Mouse (Mus musculus) kidney, adult 8-10 months (tissue): ENCODE data around the gene Pnpla3.
A peak's percentile ranks its signal among the peaks of the same experiment; 100 is the strongest.
"Not testable (repeated sequence)": the region's sequence is repeated elsewhere in the genome, so short reads cannot be mapped to it uniquely, and the experiment has no call there.

Experiments
- DNase-seq, 2 experiments: peaks; one replicate each; pipeline ENCODE4 v3.0.0; 2022

The Pnpla3 gene

DNA sequence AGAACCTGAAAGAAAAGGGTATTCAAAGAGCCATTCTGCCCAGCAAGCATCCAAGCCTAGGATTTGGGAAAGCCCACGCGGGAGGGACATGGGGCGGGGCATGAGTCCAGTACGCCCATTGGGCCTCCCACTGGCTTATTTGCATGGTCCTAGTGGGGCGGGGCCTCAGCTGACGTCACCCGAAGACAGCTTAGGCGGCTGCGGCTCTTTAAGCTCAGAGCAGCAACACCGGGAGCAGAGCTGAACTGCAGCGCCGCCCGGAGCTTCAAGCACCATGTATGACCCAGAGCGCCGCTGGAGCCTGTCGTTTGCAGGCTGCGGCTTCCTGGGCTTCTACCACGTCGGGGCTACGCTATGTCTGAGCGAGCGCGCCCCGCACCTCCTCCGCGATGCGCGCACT, at the start of gene Pnpla3:
Gene Pnpla3 (plus strand): TSS at position 238 of the 400 bp plus-strand sequence.
- DNase-seq: peak; percentile 93 to 97

DNA sequence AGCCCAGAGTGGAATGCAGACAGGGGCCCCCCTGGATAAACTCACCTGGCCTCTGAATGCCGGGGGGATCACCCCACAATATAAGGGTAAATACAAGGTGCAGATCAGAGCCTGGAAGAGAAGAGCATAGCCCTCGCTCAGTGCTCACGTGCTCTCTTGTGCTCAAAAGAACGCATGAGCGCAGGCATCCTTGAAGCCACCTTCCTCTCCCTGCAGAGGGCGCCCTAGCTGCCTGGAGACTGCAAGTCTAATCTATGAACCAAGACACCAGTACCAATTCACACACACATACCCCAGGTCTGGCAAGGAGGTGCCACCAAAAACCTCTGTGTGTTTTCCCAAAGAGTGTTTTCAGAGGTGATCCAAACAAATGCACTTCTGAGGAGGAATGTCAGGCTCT, 47.0 kb upstream of the Pnpla3 start:
- peak in 1 of 2 experiments; percentile 9 for DNase-seq

GRCm38 (mm10) chr15:84121036-84121435, 46.6 kb upstream of the Pnpla3 start:
- no peak for DNase-seq

DNA sequence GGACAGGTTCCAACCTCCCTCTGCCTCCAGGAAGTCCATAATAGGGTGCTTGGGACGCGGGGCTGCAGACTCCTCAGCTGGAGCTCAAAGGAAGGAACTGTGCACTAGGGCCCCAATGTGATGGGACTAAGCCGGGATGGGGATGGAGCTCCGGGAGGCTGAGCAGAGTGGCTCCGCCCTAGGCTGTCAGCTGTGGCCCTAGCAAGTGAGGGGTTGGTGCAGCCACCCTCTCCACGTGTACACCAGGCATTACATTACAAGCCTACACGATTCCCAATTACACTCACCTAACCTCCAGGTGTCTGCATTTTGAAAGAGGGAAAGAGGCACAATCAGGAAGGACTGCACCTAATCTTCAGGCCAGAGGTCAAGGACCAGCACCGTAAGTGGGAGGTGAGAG, 44.6 kb upstream of the Pnpla3 start, which contains the start of gene Pnpla5:
Gene Pnpla5 (minus strand): TSS at position 101 of the 400 bp plus-strand sequence.
- DNase-seq: no peak

DNA sequence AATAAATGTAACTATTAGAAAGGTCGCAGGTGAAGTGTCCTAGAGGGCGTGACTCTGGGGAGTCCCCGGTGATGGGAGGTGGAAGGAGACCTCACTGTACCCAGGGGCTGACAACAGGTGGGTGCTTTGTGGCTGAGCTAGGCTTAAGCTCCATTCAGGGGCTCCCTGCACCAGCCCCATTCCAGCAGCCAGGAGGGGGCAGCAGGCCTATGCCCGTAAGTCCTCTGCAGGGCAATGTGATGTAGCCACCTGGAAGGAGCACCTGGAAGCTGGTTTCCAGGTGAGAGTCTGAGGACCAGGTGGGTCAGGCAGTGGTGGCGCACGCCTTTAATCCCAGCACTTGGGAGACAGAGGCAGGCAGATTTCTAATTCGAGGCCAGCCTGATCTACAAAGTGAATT, 43.6 kb upstream of the Pnpla3 start:
- DNase-seq: no peak

- DNase-seq: no peak
These were observed 41.2 kb upstream of the Pnpla3 start for GRCm38 (mm10) chr15:84126447-84126846.

GRCm38 (mm10) chr15:84126871-84127270, 40.8 kb upstream of the Pnpla3 start:
- DNase-seq: no peak

DNA sequence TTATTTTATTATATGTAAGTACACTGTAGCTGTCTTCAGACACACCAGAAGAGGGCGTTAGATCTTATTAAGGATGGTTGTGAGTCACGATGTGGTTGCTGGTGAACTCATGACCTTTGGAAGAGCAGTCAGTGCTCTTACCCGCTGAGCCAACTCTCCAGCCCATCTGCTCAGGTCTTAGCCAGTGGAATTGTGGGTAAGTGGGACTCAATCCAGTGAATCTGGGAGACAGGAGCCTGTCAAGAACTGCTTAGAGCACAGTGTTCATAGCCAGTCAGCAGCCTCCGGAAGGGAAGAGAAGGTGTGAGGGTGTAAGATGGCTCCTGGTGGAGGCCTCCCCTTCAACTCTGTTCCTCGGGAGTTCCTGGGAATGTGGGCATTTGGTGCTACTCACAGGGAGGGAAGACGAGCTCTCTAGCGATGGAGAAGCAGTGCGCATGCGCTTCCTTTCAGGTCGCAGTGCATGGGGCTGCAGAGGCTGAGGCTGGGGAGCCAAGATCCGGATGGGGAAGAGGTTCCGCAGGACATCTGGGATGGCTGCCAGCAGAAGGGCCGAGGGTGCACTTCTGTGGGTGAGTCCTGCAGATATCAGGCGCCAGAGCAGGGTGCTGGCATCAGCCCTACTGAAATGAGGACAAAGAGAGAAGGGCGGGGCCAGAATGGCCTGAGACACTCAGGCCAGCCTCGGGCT, 36.4 kb upstream of the Pnpla3 start:
- peak in 1 of 2 experiments; percentile 7 for DNase-seq

DNA sequence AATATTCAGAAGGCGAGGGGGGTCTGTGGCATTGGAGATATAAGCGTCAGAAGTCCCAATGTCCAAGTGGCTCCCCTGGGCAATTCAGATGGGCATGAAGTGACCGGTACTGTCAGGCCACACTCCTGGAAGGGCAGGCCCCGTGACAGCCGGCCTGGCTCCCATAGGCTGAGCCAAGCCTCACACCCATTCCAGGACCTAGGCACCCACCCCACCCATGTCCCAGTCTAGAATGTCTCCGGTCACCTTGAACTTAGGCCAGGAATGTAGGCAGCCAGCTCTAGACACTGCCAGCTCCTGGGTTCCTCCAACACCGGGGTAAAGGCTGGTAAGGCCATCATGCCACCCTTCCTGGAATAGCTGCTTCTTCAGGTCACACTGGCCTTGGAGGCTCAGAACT, 35.7 kb upstream of the Pnpla3 start:
- no peak for DNase-seq

GRCm38 (mm10) chr15:84133440-84133839, 34.2 kb upstream of the Pnpla3 start:
- no peak for DNase-seq

DNA sequence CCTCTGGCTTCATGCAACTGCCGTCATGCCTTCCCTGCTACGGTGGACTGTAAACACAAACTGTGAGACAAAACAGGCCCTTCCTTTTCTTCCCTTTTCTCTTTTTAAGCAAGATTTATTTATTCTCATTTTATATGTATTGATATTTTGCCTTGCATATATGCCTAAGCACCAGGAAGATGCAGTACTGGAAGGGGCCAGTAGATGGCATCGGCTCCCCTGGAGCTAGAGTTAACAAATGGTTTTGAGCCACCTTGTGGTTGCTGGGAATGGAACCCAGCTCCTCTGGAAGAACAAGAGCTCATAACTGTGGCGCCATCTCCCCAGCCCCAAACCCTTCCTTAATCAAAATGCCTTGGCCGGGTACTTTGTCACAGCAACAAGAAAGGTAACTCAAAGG, 32.2 kb upstream of the Pnpla3 start:
- peak in 1 of 2 experiments; percentile 33 for DNase-seq

GRCm38 (mm10) chr15:84136473-84137415, 30.9 kb upstream of the Pnpla3 start:
- no peak for DNase-seq

DNA sequence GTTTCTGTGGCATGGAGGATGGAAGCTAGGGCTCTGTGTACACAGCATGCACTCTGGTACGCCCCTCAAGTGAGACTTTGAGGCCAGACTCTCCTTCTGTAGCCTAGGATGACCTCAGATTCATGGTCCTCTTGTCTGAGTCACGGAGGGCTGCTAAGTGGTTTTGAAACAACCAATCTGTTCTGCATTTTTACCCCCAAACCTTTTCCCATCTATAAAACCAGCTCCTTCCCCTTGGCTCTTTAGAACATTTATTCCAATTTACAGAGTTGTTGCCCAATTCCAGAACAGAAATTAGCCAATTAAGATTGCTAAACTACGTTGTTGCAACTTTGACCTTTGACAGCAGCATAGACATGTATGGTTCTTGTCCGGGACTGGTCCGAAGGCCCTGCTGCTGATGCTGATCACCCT, 28.0 kb upstream of the Pnpla3 start:
- no peak for DNase-seq

DNA sequence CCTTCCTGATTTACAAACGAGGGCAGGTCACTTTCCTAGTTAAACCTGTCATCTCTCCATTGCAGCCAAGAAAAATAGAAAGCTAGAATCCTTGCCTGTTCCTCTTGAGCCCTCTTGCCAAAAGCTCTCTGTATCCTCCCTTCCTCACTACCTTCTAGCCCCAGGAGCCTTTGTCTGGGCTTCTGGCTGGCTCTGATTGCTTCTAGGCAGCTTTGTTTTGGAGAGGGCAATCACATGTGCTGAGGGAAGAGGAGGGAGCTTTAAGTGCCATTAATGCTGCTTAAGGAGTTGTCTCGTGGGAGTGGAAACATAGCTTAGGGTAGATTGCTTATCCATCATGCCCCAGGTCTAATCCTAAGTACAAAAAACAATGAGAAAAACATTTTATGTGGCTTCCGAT, 27.5 kb upstream of the Pnpla3 start:
- DNase-seq: no peak

DNA sequence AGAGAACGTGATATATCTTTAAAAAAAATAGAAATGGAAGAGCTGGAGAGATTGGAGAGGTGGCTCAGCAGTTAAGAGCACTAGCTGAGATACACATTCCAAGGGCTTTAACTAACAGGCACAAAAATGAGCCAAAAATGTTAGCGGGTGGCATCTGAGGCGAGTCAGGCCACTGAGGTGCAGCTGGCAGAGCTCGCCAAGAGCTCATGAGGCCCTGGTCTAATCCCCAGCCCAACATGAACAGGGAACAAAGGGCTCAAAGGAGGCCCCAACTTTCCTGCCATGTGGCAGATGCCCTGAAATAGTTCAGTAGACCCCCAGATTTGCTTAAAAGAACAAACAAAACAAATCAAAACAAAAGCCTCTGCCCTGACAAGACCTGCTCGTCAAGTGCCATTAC, 26.7 kb upstream of the Pnpla3 start:
- no peak for DNase-seq

GRCm38 (mm10) chr15:84156158-84156557, 11.5 kb upstream of the Pnpla3 start:
- DNase-seq: no peak

- not testable (repeated sequence) for DNase-seq
These were observed 10.1 kb upstream of the Pnpla3 start for GRCm38 (mm10) chr15:84157530-84157929.

GRCm38 (mm10) chr15:84161871-84162270, 5.8 kb upstream of the Pnpla3 start:
- no peak for DNase-seq

- peak; percentile 10 to 19 for DNase-seq
These were observed 819 bp upstream of the Pnpla3 start for GRCm38 (mm10) chr15:84166818-84167217.

DNA sequence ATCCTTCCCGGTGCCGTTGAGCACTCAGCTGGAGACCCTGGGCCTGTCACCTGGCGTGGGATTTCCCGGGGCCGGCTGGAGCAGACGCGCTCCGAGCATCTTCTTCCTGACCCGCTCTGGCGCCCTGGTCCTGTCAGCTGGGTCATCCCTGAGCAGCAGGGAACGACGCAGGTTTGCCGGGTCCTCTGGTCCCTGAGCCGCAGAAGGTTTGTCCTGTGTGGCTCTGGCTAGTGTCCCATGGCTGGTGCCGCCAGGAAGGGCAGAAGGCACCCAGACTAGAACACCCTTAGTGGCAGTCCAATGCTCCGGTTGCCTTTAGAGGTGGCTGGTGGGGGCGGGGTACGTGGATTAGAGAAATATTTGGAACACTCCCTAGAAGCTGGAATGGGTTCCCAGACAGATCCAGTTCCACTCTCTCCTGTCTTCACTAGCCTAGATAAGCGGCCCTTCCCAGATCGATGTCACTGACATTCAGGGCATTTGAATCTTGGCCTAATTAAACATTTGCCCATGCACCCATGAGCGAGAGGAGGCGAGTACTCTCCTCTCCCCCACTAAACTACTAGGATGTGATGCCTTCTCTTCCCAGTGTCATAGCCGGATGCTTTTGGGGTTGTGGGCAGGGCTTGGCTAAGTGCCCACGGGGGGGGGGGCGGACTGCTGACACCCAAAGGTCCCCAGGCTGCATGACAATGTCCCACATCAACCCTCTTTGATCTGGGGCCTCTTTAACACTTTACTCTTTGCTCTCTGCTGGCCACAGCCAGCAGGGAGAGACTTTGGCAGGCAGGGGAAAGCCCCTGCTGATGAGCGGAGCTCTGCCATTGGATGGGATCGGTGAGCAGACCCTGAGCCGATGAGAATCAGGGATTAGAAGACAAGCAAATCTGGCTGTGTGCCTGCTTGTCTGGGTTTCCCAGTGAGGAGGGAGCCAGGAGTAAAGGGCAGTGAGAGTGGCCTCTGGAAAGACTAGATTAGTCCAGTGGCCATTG, 829 bp downstream of the Pnpla3 start:
- DNase-seq: peak; percentile 31

DNA sequence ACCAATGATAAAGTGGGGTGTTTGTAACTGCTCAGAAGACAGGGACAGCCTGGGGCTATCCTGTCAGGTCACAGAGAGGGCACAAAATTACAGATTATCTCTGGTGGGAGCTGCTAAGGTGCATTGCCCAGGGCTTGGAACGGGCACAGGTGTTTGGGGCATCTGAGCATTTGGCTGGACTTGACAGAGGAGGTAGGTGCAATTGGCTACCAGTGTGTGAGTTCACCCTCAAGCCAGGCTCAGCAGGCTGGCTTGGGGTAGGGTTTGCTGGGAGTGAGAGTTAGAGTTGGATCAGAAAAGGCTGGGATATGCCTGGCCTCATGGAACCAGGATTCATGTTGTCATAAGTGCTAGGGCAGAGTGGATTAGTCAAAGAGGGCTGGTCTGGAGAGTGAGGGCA, 1.9 kb downstream of the Pnpla3 start:
- DNase-seq: no peak

GRCm38 (mm10) chr15:84171166-84171565, 3.5 kb downstream of the Pnpla3 start:
- DNase-seq: no peak

DNA sequence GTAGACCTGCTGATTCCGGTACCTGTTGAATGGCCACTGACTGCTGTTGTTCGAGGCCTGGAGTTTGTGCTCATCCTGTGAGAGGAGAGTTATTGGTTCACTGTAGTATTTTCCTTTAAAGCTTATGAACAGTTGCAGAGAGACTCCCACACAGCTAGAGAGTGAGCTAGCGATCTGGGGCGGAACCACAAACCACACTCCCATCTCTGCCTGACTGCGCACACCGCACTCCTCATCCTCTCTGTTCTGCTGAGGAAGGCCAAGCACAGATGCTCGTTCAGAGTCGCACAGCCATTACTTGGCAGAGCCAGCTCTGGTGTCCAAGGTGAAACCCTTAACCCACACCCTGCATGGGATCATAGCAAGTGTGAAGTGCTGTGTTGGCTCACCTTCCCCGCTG, 11.1 kb downstream of the Pnpla3 start:
- no peak for DNase-seq
